Mouse (Mus musculus) embryonic facial prominence, embryonic 10.5 days (tissue): ENCODE measurements at regions not wholly inside any gene's neighbourhood (a gene's known extent, or its start where the extent isn't known, plus 50 kb on each side); places are given as distances from the start of the nearest gene placed in this dataset.

ENCODE experiments used
- DNase-seq: peaks from one replicate; pipeline ENCODE4 v3.0.0-alpha.2; 2017; ENCODE audit warnings: low spot score
- H3K27ac ChIP-seq: fragments of 300-500 bp; sonication (generic); replicated peaks from 2 replicates; pipeline ENCODE4 v1.5.1; 2016; ENCODE audit warnings: mild to moderate bottlenecking
- H3K27me3 ChIP-seq: fragments of 300-500 bp; sonication (generic); replicated peaks from 2 replicates; pipeline ENCODE4 v1.6.1; 2016; ENCODE audit warnings: low read depth, mild to moderate bottlenecking; ENCODE audit not compliant: poor library complexity, severe bottlenecking
- H3K36me3 ChIP-seq: fragments of 300-500 bp; sonication (generic); replicated peaks from 2 replicates; pipeline ENCODE4 v1.6.1; 2016; ENCODE audit warnings: mild to moderate bottlenecking, moderate library complexity
- H3K4me1 ChIP-seq: fragments of 300-500 bp; sonication (generic); 2 replicates; pipeline ENCODE4 v1.6.1; 2016
- H3K4me3 ChIP-seq: fragments of 300-500 bp; sonication (generic); 2 replicates; pipeline ENCODE4 v1.5.1; 2016; ENCODE audit warnings: mild to moderate bottlenecking, moderate library complexity
- H3K9me3 ChIP-seq: fragments of 300-500 bp; sonication (generic); 2 replicates; pipeline ENCODE4 v1.6.1; 2016; ENCODE audit warnings: mild to moderate bottlenecking
- WGBS: fragments of 180-500 bp; shearing (Covaris S2); methylation state at CpG from one replicate; pipeline ENCODE4 v1.1.7; 2016; 5-methylcytosine and 5-hydroxymethylcytosine counted together

GRCm38 (mm10) chr13:60054081-60054480 lies 123.1 kb downstream of the Gas1 start:
- WGBS: 59% methylated on average over 9 of the region's 9 CpGs
- H3K9me3 ChIP-seq: no peaks in the 10 kb centered on the region
- peaks cover 44% of the 10 kb centered on the region for H3K4me1 ChIP-seq
- no peak overlapping the region for H3K27ac ChIP-seq
- DNase-seq: no peak
- H3K27me3 ChIP-seq: 0 out of 2 replicates have a peak, but pooled peaks cover 10% of the 10 kb centered on the region
- no peak overlapping the region for H3K4me3 ChIP-seq
- H3K36me3 ChIP-seq: no peaks in the 10 kb centered on the region

- DNase-seq: no peak
- Histone ChIP-seq H3K27me3 (peaks cover 13% of the 10 kb centered on the region), H3K4me1 (peaks cover 39% of the 10 kb centered on the region), H3K27ac (no peak overlapping the region), H3K36me3 (no peaks in the 10 kb centered on the region), H3K9me3 (no peaks in the 10 kb centered on the region), H3K4me3 (no peak overlapping the region)
- WGBS: 65% methylated on average over 1 of the region's 1 CpGs
Observed at GRCm38 (mm10) chr13:60051866-60052265, 125.3 kb downstream of the Gas1 start.

GRCm38 (mm10) chr13:60050799-60051580 lies 126.2 kb downstream of the Gas1 start:
- H3K4me3 ChIP-seq: no peak overlapping the region
- H3K27ac ChIP-seq: no peak overlapping the region
- H3K27me3 ChIP-seq: peaks cover 22% of the 10 kb centered on the region
- no peaks in the 10 kb centered on the region for H3K36me3 ChIP-seq
- peaks cover 42% of the 10 kb centered on the region for H3K4me1 ChIP-seq
- peak; percentile 33 for DNase-seq
- H3K9me3 ChIP-seq: no peaks in the 10 kb centered on the region
- 43% methylated on average over 9 of the region's 9 CpGs for WGBS

GRCm38 (mm10) chr13:60049703-60050102 lies 127.5 kb downstream of the Gas1 start:
- 68% methylated on average over 3 of the region's 3 CpGs for WGBS
- H3K4me3 ChIP-seq: no peak overlapping the region
- DNase-seq: no peak
- H3K9me3 ChIP-seq: no peaks in the 10 kb centered on the region
- H3K4me1 ChIP-seq: peaks cover 48% of the 10 kb centered on the region
- H3K27me3 ChIP-seq: peaks cover 24% of the 10 kb centered on the region
- no peaks in the 10 kb centered on the region for H3K36me3 ChIP-seq
- 0 out of 2 replicates have a peak overlapping the region, but pooled peaks have one; percentile 14 for H3K27ac ChIP-seq

- no peak for DNase-seq
- Histone ChIP-seq H3K4me1 (peaks cover 46% of the 10 kb centered on the region), H3K27ac (peak overlapping the region; percentile 69), H3K9me3 (no peaks in the 10 kb centered on the region), H3K4me3 (no peak overlapping the region), H3K36me3 (no peaks in the 10 kb centered on the region), H3K27me3 (peaks cover 15% of the 10 kb centered on the region)
- WGBS: 65% methylated on average over 9 of the region's 9 CpGs
Observed at GRCm38 (mm10) chr13:60047791-60048730, 129.1 kb downstream of the Gas1 start.

- H3K27me3 ChIP-seq: peaks cover 14% of the 10 kb centered on the region
- H3K27ac ChIP-seq: no peak overlapping the region
- H3K9me3 ChIP-seq: no peaks in the 10 kb centered on the region
- peaks cover 40% of the 10 kb centered on the region for H3K4me1 ChIP-seq
- WGBS: 46% methylated on average over 4 of the region's 4 CpGs
- no peak overlapping the region for H3K4me3 ChIP-seq
- H3K36me3 ChIP-seq: no peaks in the 10 kb centered on the region
- DNase-seq: no peak
Observed at GRCm38 (mm10) chr13:60045752-60046151, 131.4 kb downstream of the Gas1 start.

GRCm38 (mm10) chr13:60044876-60045275 lies 132.3 kb downstream of the Gas1 start:
- Histone ChIP-seq H3K4me1 (peaks cover 33% of the 10 kb centered on the region), H3K27ac (0 out of 2 replicates have a peak overlapping the region, but pooled peaks have one; percentile 0), H3K27me3 (peaks cover 14% of the 10 kb centered on the region), H3K4me3 (no peak overlapping the region), H3K9me3 (no peaks in the 10 kb centered on the region), H3K36me3 (no peaks in the 10 kb centered on the region)
- 53% methylated on average over 6 of the region's 6 CpGs for WGBS
- no peak for DNase-seq

GRCm38 (mm10) chr13:60042443-60042842 lies 134.7 kb downstream of the Gas1 start:
- WGBS: 74% methylated on average over 2 of the region's 2 CpGs
- no peak for DNase-seq
- Histone ChIP-seq H3K9me3 (no peaks in the 10 kb centered on the region), H3K36me3 (no peaks in the 10 kb centered on the region), H3K4me1 (peaks cover 18% of the 10 kb centered on the region), H3K4me3 (no peak overlapping the region), H3K27ac (no peak overlapping the region), H3K27me3 (peaks cover 14% of the 10 kb centered on the region; the same call in 1 of the 2 replicates)

- 91% methylated on average over 7 of the region's 7 CpGs for WGBS
- no peaks in the 10 kb centered on the region for H3K4me1 ChIP-seq
- no peaks in the 10 kb centered on the region for H3K27me3 ChIP-seq
- no peak overlapping the region for H3K4me3 ChIP-seq
- no peak overlapping the region for H3K27ac ChIP-seq
- no peak for DNase-seq
- no peaks in the 10 kb centered on the region for H3K9me3 ChIP-seq
- no peaks in the 10 kb centered on the region for H3K36me3 ChIP-seq
Observed at GRCm38 (mm10) chr13:60035536-60036130, 141.5 kb downstream of the Gas1 start.

- H3K27me3 ChIP-seq: no peaks in the 10 kb centered on the region
- H3K9me3 ChIP-seq: no peaks in the 10 kb centered on the region
- H3K4me3 ChIP-seq: no peak overlapping the region
- no peak for DNase-seq
- no peak overlapping the region for H3K27ac ChIP-seq
- no peaks in the 10 kb centered on the region for H3K36me3 ChIP-seq
- 81% methylated on average over 2 of the region's 2 CpGs for WGBS
- no peaks in the 10 kb centered on the region for H3K4me1 ChIP-seq
Observed at GRCm38 (mm10) chr13:60033116-60033515, 144.0 kb downstream of the Gas1 start.

GRCm38 (mm10) chr13:60032586-60032985 lies 144.6 kb downstream of the Gas1 start:
- WGBS: 87% methylated on average over 5 of the region's 5 CpGs
- Histone ChIP-seq H3K4me1 (no peaks in the 10 kb centered on the region), H3K4me3 (no peak overlapping the region), H3K27me3 (no peaks in the 10 kb centered on the region), H3K27ac (no peak overlapping the region), H3K36me3 (no peaks in the 10 kb centered on the region), H3K9me3 (no peaks in the 10 kb centered on the region)
- no peak for DNase-seq

- DNase-seq: no peak
- Histone ChIP-seq H3K27ac (no peak overlapping the region), H3K9me3 (no peaks in the 10 kb centered on the region), H3K36me3 (no peaks in the 10 kb centered on the region), H3K27me3 (no peaks in the 10 kb centered on the region), H3K4me1 (no peaks in the 10 kb centered on the region), H3K4me3 (no peak overlapping the region)
- 92% methylated on average over 9 of the region's 9 CpGs for WGBS
Observed at GRCm38 (mm10) chr13:60029591-60029990, 147.6 kb downstream of the Gas1 start.
